Mouse (Mus musculus) ovary, postnatal 36 days (tissue): ENCODE measurements around the gene Hspa1a.

Source experiments
- DNase-seq: peaks from one replicate; pipeline ENCODE4 v3.0.0; 2022; ENCODE audit warnings: low spot score, mixed read lengths

The Hspa1a gene

GRCm38 (mm10) chr17:34946486-34947140 lies 25.3 kb downstream of the Hspa1a start:
- DNase-seq, result no peak

GRCm38 (mm10) chr17:34944362-34944761 lies 27.6 kb downstream of the Hspa1a start:
- no peak for DNase-seq

- no peak for DNase-seq
These were observed 28.7 kb downstream of the Hspa1a start for GRCm38 (mm10) chr17:34943128-34943815.

GRCm38 (mm10) chr17:34941344-34942041 lies 30.5 kb downstream of the Hspa1a start:
- DNase-seq, result peak; percentile 25

- DNase-seq, result no peak
These were observed 33.9 kb downstream of the Hspa1a start for GRCm38 (mm10) chr17:34937960-34938505.

- no peak for DNase-seq
These were observed 37.1 kb downstream of the Hspa1a start for GRCm38 (mm10) chr17:34934830-34935229.

- DNase-seq, result no peak
These were observed 37.9 kb downstream of the Hspa1a start for GRCm38 (mm10) chr17:34934031-34934430.

- no peak for DNase-seq
These were observed 39.7 kb downstream of the Hspa1a start for GRCm38 (mm10) chr17:34932287-34932686.

- DNase-seq, result peak; percentile 35
These were observed 40.2 kb downstream of the Hspa1a start for GRCm38 (mm10) chr17:34931735-34932098.

GRCm38 (mm10) chr17:34931061-34931734 lies 40.8 kb downstream of the Hspa1a start, which contains the start of gene Neu1:
Gene Neu1 (plus strand): TSS chr17:34931253.
- peak; percentile 97 for DNase-seq

- DNase-seq, result no peak
These were observed 43.1 kb downstream of the Hspa1a start for GRCm38 (mm10) chr17:34928841-34929240.

- no peak for DNase-seq
These were observed 44.5 kb downstream of the Hspa1a start for GRCm38 (mm10) chr17:34927306-34928019.

GRCm38 (mm10) chr17:34924258-34924657 lies 47.7 kb downstream of the Hspa1a start:
- no peak for DNase-seq

GRCm38 (mm10) chr17:34922939-34923338 lies 49.0 kb downstream of the Hspa1a start:
- no peak for DNase-seq
